Mouse (Mus musculus) E14TG2a.4 (cell line): ENCODE measurements at regions not wholly inside any gene's neighbourhood (a gene's known extent, or its start where the extent isn't known, plus 50 kb on each side); places are given as distances from the start of the nearest gene placed in this dataset.

Experiments used
- H3K27me3 ChIP-seq: 2 replicates; pipeline ENCODE4 v1.6.1; 2014; ENCODE audit warnings: low read length, control low read depth; ENCODE audit not compliant: insufficient read depth
- H3K36me3 ChIP-seq: 2 replicates; pipeline ENCODE4 v1.6.1; 2014; ENCODE audit warnings: low read length, control low read depth; ENCODE audit not compliant: insufficient read depth
- H3K4me1 ChIP-seq: replicated peaks from 2 replicates; pipeline ENCODE4 v1.6.1; 2014; ENCODE audit warnings: low read depth, low read length, control low read depth
- H3K4me3 ChIP-seq: replicated peaks from 2 replicates; pipeline ENCODE4 v1.5.1; 2014; ENCODE audit warnings: mild to moderate bottlenecking, low read length
- H3K9me3 ChIP-seq: 2 replicates; pipeline ENCODE4 v1.6.1; 2014; ENCODE audit warnings: low read length, control low read depth
- CTCF ChIP-seq: conservative IDR thresholded peaks from 2 replicates; pipeline ENCODE4 v1.5.1; 2014; ENCODE audit warnings: low read length
- NANOG ChIP-seq: IDR thresholded peaks from 2 replicates; pipeline ENCODE4 v1.6.1; 2014; ENCODE audit warnings: borderline replicate concordance, low read length, mixed read lengths
- POU5F1 ChIP-seq: IDR thresholded peaks from 2 replicates; pipeline ENCODE4 v1.6.1; 2014; ENCODE audit warnings: low read length, borderline replicate concordance

DNA sequence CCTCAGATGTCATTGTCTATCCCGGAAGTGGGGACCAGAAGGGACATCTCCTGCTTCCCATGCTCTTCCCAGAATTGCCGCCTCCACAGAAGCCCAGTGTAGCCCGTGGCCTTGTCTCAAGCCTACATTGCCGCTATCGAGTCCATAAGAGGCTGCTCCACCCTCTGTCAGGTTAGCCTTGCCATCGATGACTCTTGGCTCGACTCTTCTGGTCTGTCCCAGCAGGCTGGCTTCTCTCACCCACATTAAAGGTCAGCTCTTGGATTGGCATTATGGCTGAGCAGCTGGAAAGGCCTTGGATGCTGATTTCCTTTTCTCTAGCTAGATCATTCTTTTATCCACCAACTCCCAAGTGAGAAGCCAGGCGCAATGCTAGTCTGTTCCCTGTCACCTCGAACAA, 98.5 kb upstream of the Cacna1e start:
- H3K4me3 ChIP-seq, result no peak overlapping the region
- no peaks in the 10 kb centered on the region for H3K27me3 ChIP-seq
- H3K36me3 ChIP-seq, result no peaks in the 10 kb centered on the region
- H3K4me1 ChIP-seq, result no peaks in the 10 kb centered on the region
- H3K9me3 ChIP-seq, result peaks cover 13% of the 10 kb centered on the region
- TF ChIP-seq NANOG (no peak), POU5F1 (no peak), CTCF (no peak)

GRCm38 (mm10) chr1:154981687-154982086, 97.4 kb upstream of the Cacna1e start:
- no peaks in the 10 kb centered on the region for H3K4me1 ChIP-seq
- H3K27me3 ChIP-seq, result no peaks in the 10 kb centered on the region
- H3K36me3 ChIP-seq, result no peaks in the 10 kb centered on the region
- peaks cover 8% of the 10 kb centered on the region for H3K9me3 ChIP-seq
- no peak for TF ChIP-seq NANOG
- TF ChIP-seq POU5F1, result no peak
- TF ChIP-seq CTCF, result no peak
- no peak overlapping the region for H3K4me3 ChIP-seq

- TF ChIP-seq NANOG (no peak), POU5F1 (no peak), CTCF (no peak)
- H3K9me3 ChIP-seq, result peaks cover 9% of the 10 kb centered on the region
- H3K4me3 ChIP-seq, result no peak overlapping the region
- H3K27me3 ChIP-seq, result no peaks in the 10 kb centered on the region
- H3K4me1 ChIP-seq, result no peaks in the 10 kb centered on the region
- H3K36me3 ChIP-seq, result no peaks in the 10 kb centered on the region
Observed at GRCm38 (mm10) chr1:154975732-154976131, 91.4 kb upstream of the Cacna1e start.

DNA sequence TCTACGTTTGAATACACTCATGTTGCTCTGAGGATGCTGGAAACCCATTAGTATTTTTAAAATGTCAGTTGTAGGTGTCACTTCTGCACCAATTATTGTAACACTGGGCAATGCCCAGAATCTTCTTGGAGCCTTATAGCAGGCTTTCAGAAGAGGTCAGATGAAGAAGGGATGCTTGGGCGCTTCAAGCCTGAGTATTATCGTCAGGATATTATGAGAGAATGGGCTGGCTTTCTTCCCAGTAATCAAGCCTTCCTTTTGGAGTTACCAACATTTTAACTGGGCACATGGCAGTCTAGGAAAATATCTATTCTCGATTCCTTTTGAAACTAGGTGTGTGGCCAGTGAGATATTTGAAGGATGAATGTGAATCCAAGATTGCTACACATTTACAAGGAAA, 77.0 kb upstream of the Cacna1e start:
- TF ChIP-seq NANOG (no peak), CTCF (no peak), POU5F1 (no peak)

DNA sequence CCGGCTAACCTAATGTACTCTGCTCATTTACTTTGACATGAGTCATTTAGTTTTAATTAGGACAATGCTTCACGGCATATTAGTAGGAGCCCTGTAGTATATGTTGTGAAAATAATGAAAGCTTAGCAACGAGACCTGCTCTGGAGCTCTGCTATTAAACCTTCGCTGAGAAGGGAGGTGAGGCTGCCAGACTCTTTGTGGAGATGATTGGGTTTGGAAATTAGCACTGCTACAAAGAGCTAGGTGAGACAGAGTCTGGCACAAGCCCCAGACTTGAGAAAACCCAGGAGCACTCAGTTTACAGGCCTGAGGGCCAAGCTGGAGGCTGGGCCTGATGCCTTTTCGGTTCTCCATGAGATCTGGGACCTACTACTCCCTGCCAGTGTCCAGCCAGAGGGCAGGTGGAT, 72.3 kb upstream of the Cacna1e start:
- peaks cover 5% of the 10 kb centered on the region; the same call in 1 of the 2 replicates for H3K9me3 ChIP-seq
- TF ChIP-seq POU5F1 (no peak), NANOG (no peak), CTCF (no peak)
- no peaks in the 10 kb centered on the region for H3K36me3 ChIP-seq
- H3K27me3 ChIP-seq, result peaks cover 13% of the 10 kb centered on the region; the same call in 1 of the 2 replicates
- H3K4me1 ChIP-seq, result peaks cover 18% of the 10 kb centered on the region
- no peak overlapping the region for H3K4me3 ChIP-seq

More for the DNA sequence above, 77.0 kb upstream of the Cacna1e start:
- Histone ChIP-seq H3K36me3 (no peaks in the 10 kb centered on the region), H3K9me3 (peaks cover 14% of the 10 kb centered on the region; the same call in 1 of the 2 replicates), H3K4me1 (peaks cover 11% of the 10 kb centered on the region), H3K27me3 (peaks cover 6% of the 10 kb centered on the region; the same call in 1 of the 2 replicates), H3K4me3 (no peak overlapping the region)

DNA sequence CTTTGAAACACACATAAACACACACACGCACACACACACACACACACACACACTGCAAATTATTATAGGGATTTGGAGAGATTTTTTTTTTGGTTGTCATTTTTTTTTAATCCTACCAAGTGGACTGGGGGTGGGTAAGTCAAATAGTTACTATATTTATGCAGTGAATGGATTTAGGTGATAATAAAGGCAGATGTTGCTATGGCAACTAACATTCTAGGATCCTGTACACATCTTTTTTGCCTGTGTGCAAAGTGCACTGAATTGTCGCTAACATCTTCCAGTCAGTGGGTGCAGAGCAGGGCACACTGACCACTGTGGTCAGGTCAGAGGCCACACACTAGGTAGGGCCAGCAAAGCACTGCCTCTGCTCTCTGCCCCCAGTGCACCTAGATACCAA, 68.4 kb upstream of the Cacna1e start:
- no peaks in the 10 kb centered on the region for H3K9me3 ChIP-seq
- TF ChIP-seq NANOG (no peak), POU5F1 (no peak), CTCF (no peak)
- no peak overlapping the region for H3K4me3 ChIP-seq
- no peaks in the 10 kb centered on the region for H3K36me3 ChIP-seq
- peaks cover 9% of the 10 kb centered on the region; the same call in 1 of the 2 replicates for H3K27me3 ChIP-seq
- H3K4me1 ChIP-seq, result peaks cover 16% of the 10 kb centered on the region
